Mouse (Mus musculus) heart, postnatal 0 days (tissue): ENCODE results near the gene Rpl10-ps3. TPM values are rescaled to one million over a fixed set of nuclear protein-coding genes. Genes with fewer than 3 reads are reported as not detected.

Source experiments
- ATAC-seq: fragments of 200-750 bp; cut with Nextera tagmentation; 2 replicates; pipeline ENCODE4 v1.8.0; 2017; ENCODE audit warnings: low read depth, moderate number of reproducible peaks, moderate library complexity; ENCODE audit not compliant: insufficient read depth
- DNase-seq: peaks from one replicate; pipeline ENCODE4 v3.0.0-alpha.2; 2016; ENCODE audit warnings: low spot score
- H3K27ac ChIP-seq: fragments of 300-500 bp; sonication (generic); 2 replicates; pipeline ENCODE4 v1.5.1; 2014; ENCODE audit warnings: low read depth, mild to moderate bottlenecking
- H3K27me3 ChIP-seq: fragments of 300-500 bp; sonication (generic); 2 replicates; pipeline ENCODE4 v1.6.1; 2014; ENCODE audit warnings: low read length, mixed read lengths; ENCODE audit not compliant: control insufficient read depth, insufficient read depth
- H3K36me3 ChIP-seq: fragments of 300-500 bp; sonication (generic); replicated peaks from 2 replicates; pipeline ENCODE4 v1.6.1; 2014; ENCODE audit warnings: low read length, mixed read lengths; ENCODE audit not compliant: control insufficient read depth, insufficient read depth
- H3K4me1 ChIP-seq: fragments of 300-500 bp; sonication (generic); 2 replicates; pipeline ENCODE4 v1.6.1; 2014; ENCODE audit warnings: antibody characterized with exemption; ENCODE audit not compliant: control insufficient read depth, insufficient read depth
- H3K4me2 ChIP-seq: fragments of 300-500 bp; sonication (generic); 2 replicates; pipeline ENCODE4 v1.6.1; 2014; ENCODE audit warnings: low read depth, mild to moderate bottlenecking, low read length, moderate library complexity
- H3K4me3 ChIP-seq: fragments of 300-500 bp; sonication (generic); 2 replicates; pipeline ENCODE4 v1.5.1; 2014; ENCODE audit warnings: low read depth, low read length
- H3K9ac ChIP-seq: fragments of 300-500 bp; sonication (generic); replicated peaks from 2 replicates; pipeline ENCODE4 v1.6.1; 2014; ENCODE audit warnings: low read depth, low read length, mixed read lengths
- H3K9me3 ChIP-seq: fragments of 300-500 bp; sonication (generic); replicated peaks from 2 replicates; pipeline ENCODE4 v1.6.1; 2016; ENCODE audit warnings: low read length; ENCODE audit not compliant: control insufficient read depth
- CTCF ChIP-seq: IDR thresholded peaks from 2 replicates; pipeline ENCODE4 v1.5.1; 2016; ENCODE audit warnings: antibody characterized with exemption, control low read depth, low read depth
- EP300 ChIP-seq: IDR thresholded peaks from 2 replicates; pipeline ENCODE4 v1.6.1; 2016; ENCODE audit warnings: antibody characterized with exemption, low read depth
- WGBS: fragments of 180-500 bp; shearing (Covaris S2); extraction: QIAGEN DNeasy Blood & Tissue Kit; methylation state at CpG from one replicate; pipeline ENCODE4 v1.1.7; 2014; 5-methylcytosine and 5-hydroxymethylcytosine counted together
- polyA plus RNA-seq: library from polyadenylated mRNA; unstranded; fragments of >200 nt; fragmentation: Nextera tagmentation; extraction: Ambion mirVana; gene quantifications from 2 replicates; pipeline ENCODE4 v1.2.1, GENCODE M21; 2015
- total RNA-seq: library from RNA; depleted of rRNA; stranded (reverse); fragments of >200 nt; gene quantifications from 2 replicates; pipeline ENCODE4 v1.2.3, GENCODE M21; 2014; ENCODE audit warnings: low replicate concordance

Rpl10-ps3 gene
- total and polyA plus RNA-seq, 2 experiments from 2014 or later: 126 to 275 TPM

DNA sequence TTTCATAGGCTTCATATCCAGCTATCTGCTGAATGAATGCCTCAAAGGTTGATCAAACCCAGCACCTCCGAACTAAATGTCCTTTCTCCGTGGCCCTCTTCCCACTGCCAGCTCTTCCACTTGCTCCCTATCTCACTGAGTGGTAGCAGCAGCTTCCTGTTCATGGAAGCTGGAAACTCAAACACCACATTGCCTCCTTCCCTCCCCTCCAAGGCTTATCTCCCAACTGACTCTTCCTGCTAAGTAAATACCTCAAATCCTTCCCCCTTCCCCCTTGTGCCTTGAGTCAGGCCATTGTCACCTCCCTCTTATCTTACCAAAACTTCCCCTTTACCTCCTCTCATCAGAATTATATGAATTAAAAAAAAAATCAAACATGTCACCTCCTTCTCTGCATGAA, 19.2 kb upstream of the Rpl10-ps3 start:
- H3K9ac ChIP-seq: no peak overlapping the region
- 42% methylated on average over 2 of the region's 2 CpGs for WGBS
- H3K4me1 ChIP-seq: no peaks in the 10 kb centered on the region
- no peak overlapping the region for H3K4me3 ChIP-seq
- H3K9me3 ChIP-seq: no peaks in the 10 kb centered on the region
- ATAC-seq (no peak), DNase-seq (no peak)
- no peak overlapping the region for H3K27ac ChIP-seq
- H3K36me3 ChIP-seq: no peaks in the 10 kb centered on the region
- no peak overlapping the region for H3K4me2 ChIP-seq
- TF ChIP-seq EP300: no peak
- no peak for TF ChIP-seq CTCF
- no peaks in the 10 kb centered on the region for H3K27me3 ChIP-seq

DNA sequence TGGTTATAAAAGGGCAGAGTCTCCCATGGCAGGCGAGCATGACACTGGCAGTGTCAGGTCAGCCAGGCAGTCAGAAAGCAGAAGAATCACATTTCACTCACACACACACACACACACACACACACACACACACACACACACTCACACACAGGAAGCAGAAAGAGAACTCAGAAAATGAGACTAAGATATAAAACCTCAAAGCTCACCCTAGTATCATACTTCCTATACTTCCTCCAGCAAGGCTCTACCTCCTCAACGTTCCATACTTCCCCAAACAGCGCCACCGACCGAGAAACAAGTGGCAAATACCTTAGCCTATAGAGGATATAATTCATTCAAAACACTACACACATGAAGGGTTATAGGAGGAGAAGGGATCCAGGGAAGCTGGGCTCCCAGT, 18.5 kb upstream of the Rpl10-ps3 start:
- H3K4me2 ChIP-seq: no peak overlapping the region
- no peaks in the 10 kb centered on the region for H3K9me3 ChIP-seq
- no peak for TF ChIP-seq CTCF
- no peak for TF ChIP-seq EP300
- H3K36me3 ChIP-seq: no peaks in the 10 kb centered on the region
- WGBS: 54% methylated on average over 5 of the region's 5 CpGs
- no peak overlapping the region for H3K9ac ChIP-seq
- ATAC-seq (no peak), DNase-seq (no peak)
- no peaks in the 10 kb centered on the region for H3K4me1 ChIP-seq
- H3K4me3 ChIP-seq: no peak overlapping the region
- H3K27ac ChIP-seq: no peak overlapping the region
- H3K27me3 ChIP-seq: no peaks in the 10 kb centered on the region

DNA sequence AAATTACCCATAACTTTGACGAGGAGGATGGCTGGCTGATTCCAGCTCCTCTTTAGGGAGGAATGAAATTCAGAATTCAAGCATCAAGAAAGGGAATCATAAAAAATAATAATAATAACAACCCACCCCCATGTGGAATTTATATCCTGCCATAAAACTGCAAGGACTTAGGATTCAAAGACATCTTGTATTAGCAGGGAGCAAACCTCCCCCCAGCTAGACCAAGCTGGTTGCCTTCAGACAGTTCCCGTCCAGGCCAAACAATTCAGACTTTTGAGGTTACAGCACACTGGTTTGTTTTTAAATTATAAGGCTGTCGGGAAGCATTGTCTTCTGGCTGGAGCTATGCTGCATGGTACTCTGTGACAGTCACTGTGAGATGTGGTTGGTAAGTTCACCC, 17.8 kb upstream of the Rpl10-ps3 start:
- Histone ChIP-seq H3K9me3 (no peaks in the 10 kb centered on the region), H3K4me1 (no peaks in the 10 kb centered on the region), H3K4me2 (no peak overlapping the region), H3K9ac (no peak overlapping the region), H3K4me3 (no peak overlapping the region), H3K36me3 (no peaks in the 10 kb centered on the region), H3K27me3 (no peaks in the 10 kb centered on the region), H3K27ac (no peak overlapping the region)
- no peak for TF ChIP-seq EP300
- TF ChIP-seq CTCF: no peak
- DNase-seq (no peak), ATAC-seq (no peak)
- WGBS: 57% methylated on average over 3 of the region's 3 CpGs

DNA sequence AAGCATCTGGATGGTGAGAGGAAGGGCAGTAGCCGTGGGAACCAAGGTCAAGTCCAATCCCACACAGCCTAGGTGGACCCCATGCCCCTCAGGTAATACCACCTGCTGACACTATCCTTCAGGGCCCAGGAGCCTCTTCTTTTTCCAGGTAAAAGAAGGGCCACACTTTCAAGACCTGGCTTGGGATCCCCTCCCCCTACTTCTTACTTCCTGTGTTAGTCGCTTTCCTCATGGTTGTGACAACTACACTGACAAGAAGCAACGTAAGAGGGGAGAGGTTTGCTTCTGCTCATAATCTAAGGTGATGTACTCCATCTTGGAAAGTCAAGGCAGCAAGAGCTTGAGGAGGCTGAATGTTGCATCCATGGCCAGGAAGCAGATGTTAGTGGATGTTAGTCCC, 15.6 kb upstream of the Rpl10-ps3 start:
- Histone ChIP-seq H3K4me1 (no peaks in the 10 kb centered on the region), H3K27ac (no peak overlapping the region), H3K4me2 (no peak overlapping the region), H3K36me3 (no peaks in the 10 kb centered on the region), H3K9ac (no peak overlapping the region), H3K27me3 (no peaks in the 10 kb centered on the region), H3K9me3 (no peaks in the 10 kb centered on the region), H3K4me3 (no peak overlapping the region)
- DNase-seq (no peak), ATAC-seq (no peak)
- 55% methylated on average over 3 of the region's 3 CpGs for WGBS
- TF ChIP-seq EP300 (no peak), CTCF (no peak)

DNA sequence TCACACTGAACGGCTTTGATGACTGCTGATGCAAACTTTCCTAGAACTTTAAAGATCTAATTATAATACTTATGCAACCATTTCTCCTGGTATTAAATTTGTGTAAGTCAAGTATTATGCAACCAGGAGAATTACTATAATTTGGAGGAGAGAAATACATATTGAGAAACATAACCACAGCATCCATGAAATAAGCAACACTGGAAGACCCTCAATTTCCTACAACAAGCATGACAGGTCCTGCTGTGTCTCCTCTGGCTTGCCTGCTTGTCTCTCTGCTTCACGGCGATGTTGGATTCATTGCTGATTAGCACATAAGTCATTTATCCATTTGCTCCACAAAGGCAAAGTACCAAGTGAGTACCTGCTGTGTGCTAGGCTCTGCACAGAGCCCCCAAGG, 12.6 kb upstream of the Rpl10-ps3 start:
- WGBS: 65% methylated on average over 3 of the region's 3 CpGs
- Histone ChIP-seq H3K27me3 (no peaks in the 10 kb centered on the region), H3K36me3 (no peaks in the 10 kb centered on the region), H3K9me3 (no peaks in the 10 kb centered on the region), H3K4me1 (no peaks in the 10 kb centered on the region), H3K9ac (no peak overlapping the region), H3K27ac (no peak overlapping the region), H3K4me2 (no peak overlapping the region), H3K4me3 (no peak overlapping the region)
- TF ChIP-seq EP300: no peak
- TF ChIP-seq CTCF: no peak
- ATAC-seq: no peak
- no peak for DNase-seq

DNA sequence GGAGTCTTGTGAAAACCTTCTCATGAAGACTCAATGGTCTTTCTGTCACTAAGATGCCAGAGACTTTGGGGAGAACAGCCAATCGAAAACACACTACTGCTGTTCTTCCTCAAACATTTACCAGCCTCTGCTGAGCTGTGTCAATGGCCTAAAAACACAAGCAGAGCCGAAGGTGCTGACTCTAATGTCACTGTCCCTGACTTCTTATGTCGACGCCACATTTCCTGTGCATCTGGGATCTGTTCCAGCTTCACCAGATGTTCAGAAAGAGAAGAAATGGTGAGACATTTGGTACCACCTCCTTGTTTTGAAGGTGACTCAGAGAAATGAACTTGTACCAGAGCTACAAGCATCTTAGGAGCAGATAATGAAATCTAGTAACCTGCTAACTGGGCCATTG, 7.0 kb upstream of the Rpl10-ps3 start:
- ATAC-seq: no peak
- H3K4me1 ChIP-seq: no peaks in the 10 kb centered on the region
- no peaks in the 10 kb centered on the region for H3K36me3 ChIP-seq
- H3K4me3 ChIP-seq: no peak overlapping the region
- H3K27ac ChIP-seq: no peak overlapping the region
- no peaks in the 10 kb centered on the region for H3K27me3 ChIP-seq
- no peak overlapping the region for H3K9ac ChIP-seq
- TF ChIP-seq CTCF (no peak), EP300 (no peak)
- no peak overlapping the region for H3K4me2 ChIP-seq
- 36% methylated on average over 4 of the region's 4 CpGs for WGBS
- DNase-seq: no peak
- H3K9me3 ChIP-seq: no peaks in the 10 kb centered on the region
